Mouse (Mus musculus): ENCODE measurements around the gene Cmtm8. TPM values are rescaled to one million over a fixed set of nuclear protein-coding genes. Genes with fewer than 3 reads are reported as not detected.

The Cmtm8 gene
- polyA plus RNA-seq, 1 experiment from 2014 or later = 25.3 TPM

GRCm38 (mm10) chr9:114785432-114786125 lies 58.4 kb downstream of the Cmtm8 start:
- no peak overlapping the region for H3K4me3 ChIP-seq (replicated peaks)
- no peak overlapping the region for H3K4me2 ChIP-seq (replicated peaks)
- H3K4me1 ChIP-seq = peaks cover 13% of the 10 kb centered on the region; the same call in 1 of the 2 replicates
- no peak overlapping the region for H3K9ac ChIP-seq
- no peaks in the 10 kb centered on the region for H3K9me3 ChIP-seq (replicated peaks)
- peak overlapping the region; percentile 48; the same call in 1 of the 2 replicates for H3K27ac ChIP-seq (replicated peaks)
- H3K36me3 ChIP-seq = no peaks in the 10 kb centered on the region
- H3K27me3 ChIP-seq = no peaks in the 10 kb centered on the region
- WGBS = 11% methylated on average over 16 of the region's 16 CpGs
- ATAC-seq (ENCODE audit: insufficient number of reproducible peaks, low FRiP score, low TSS enrichment, low read depth) = no peak

DNA sequence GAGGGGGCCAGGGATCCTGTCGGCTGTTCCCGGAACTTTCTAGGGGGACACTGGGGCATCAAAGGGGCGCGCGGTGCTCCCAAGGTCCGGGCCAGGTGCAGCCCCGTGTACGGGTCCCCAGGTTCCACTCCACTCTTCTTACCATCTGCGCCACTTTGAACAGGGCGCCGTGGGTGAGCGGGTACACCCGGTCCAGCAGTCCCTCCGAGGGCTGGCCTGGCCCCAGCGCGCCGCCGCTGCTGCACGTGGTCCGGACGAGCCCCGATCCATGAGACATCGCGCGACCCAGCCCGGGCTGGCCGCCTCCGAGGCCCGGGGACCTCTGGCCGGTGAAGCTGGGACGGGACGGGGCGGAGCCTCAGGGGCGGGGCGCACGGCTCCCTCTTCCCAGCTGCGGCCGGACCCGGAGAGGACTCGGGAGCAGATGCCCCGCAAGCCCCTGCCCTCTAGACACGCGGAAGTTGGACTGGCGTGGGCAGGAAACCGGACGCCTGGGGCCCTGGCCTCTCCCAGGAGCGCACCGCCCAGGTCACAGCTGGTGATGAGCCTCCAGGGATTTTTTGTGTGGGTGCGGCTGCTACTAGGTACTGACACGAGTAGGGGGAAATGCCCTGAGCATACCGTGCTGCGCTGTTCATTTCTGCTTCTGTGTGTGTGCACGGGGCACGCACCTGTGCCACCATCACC lies 62.3 kb downstream of the Cmtm8 start, which contains the start of gene Cmtm7:
Gene Cmtm7 (minus strand): TSS at position 331 of the 687 bp plus-strand sequence.
- peak within 1 kb of the TSS; percentile 75 for H3K4me3 ChIP-seq (replicated peaks)
- peak; percentile 86 for ATAC-seq (ENCODE audit: insufficient number of reproducible peaks, low FRiP score, low TSS enrichment, low read depth)
- H3K9ac ChIP-seq = peak within 1 kb of the TSS; percentile 73
- H3K4me1 ChIP-seq = peaks cover 21% of the 10 kb centered on the region
- WGBS = under 1% methylated on average over 52 of the region's 54 CpGs
- no peaks in the 10 kb centered on the region for H3K36me3 ChIP-seq
- H3K4me2 ChIP-seq (replicated peaks) = peak within 1 kb of the TSS; percentile 86
- H3K27ac ChIP-seq (replicated peaks) = peak within 1 kb of the TSS; percentile 90
- no peaks in the 10 kb centered on the region for H3K9me3 ChIP-seq (replicated peaks)
- H3K27me3 ChIP-seq = no peaks in the 10 kb centered on the region

DNA sequence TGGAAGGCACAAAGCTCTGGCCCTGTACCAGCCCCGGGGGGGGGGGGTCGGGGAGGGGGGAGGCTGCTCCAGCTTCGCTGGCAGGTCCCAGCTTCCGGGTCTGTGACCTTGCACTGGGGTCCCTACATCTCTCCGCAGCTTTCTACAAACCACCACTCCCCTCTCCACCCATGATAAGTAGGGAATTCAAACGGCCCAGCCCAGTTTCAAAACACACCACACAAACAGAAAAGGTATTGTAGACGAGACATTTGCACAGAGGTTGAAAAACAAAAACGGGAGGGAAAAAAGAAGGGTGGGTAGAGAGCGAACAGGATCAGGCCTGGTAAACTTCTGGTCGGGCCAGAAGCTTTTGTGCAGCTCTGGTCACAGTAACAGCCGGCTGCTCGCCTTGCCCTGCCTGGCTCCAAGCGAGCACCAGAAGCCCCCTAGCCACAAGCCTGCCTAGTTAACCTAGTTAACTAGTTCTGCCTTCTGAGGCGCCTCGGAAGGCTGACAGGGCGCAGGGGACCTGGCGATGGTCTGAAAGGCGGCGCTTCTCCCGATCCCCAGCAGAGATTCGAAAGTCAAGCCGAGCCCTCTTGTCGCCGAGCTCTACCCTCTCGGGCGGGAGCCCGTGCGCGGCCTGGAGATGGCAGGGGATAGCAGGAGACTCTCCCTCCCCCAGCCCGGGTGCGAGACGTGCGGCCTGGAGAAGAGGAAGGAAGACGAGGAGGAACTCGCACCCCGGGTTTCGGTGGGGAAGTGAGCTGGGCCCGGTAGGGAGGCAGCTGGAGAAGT lies 63.0 kb downstream of the Cmtm8 start:
- no peaks in the 10 kb centered on the region for H3K36me3 ChIP-seq
- peak overlapping the region; percentile 75 for H3K4me3 ChIP-seq (replicated peaks)
- peak overlapping the region; percentile 90 for H3K27ac ChIP-seq (replicated peaks)
- H3K27me3 ChIP-seq = no peaks in the 10 kb centered on the region
- 1% methylated on average over 38 of the region's 38 CpGs for WGBS
- peak overlapping the region; percentile 73 for H3K9ac ChIP-seq
- peak overlapping the region; percentile 86 for H3K4me2 ChIP-seq (replicated peaks)
- peak; percentile 19; the same call in 1 of the 2 replicates for ATAC-seq (ENCODE audit: insufficient number of reproducible peaks, low FRiP score, low TSS enrichment, low read depth)
- H3K4me1 ChIP-seq = peaks cover 21% of the 10 kb centered on the region
- H3K9me3 ChIP-seq (replicated peaks) = no peaks in the 10 kb centered on the region

DNA sequence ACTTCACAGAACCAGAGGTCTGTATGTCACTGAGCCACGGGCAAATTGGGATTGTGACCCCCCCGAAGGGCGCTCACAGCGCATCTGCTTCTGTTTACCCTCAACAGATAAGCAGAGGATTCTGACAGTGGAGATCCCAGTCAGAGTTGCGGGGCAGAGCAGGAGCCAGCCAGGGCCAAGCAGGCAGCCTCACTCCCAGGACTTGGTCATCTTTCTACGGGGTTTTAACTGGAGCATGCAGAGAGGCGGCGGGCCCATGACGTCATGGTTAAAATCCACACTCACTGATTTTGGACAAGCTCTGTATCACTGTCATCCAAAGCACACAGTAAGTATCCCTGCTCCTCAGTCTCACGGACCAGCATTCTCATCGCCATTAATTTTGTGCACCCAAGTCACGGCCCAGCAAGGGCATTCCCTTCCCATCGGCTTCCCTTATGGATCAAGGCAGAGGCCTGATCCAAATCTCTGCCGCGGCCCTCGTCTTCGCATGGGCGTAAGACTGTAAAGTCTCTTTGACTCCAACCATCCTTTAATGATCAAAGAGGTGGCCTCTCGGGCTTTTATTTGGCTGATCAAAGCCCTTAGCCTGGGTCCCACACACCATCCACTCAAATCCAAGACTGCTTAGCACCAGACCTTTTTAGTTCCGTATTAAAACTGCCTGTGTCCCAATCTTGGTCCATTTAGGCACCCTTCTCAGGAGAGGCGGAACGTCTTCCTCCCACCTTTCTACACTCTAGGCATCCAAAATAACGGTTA lies 63.8 kb downstream of the Cmtm8 start:
- Histone ChIP-seq H3K9me3 (replicated peaks) (no peaks in the 10 kb centered on the region), H3K4me2 (replicated peaks) (peak overlapping the region; percentile 86), H3K4me3 (replicated peaks) (peak overlapping the region; percentile 75), H3K27ac (replicated peaks) (peak overlapping the region; percentile 90; the same call in 1 of the 2 replicates), H3K36me3 (no peaks in the 10 kb centered on the region), H3K9ac (peak overlapping the region; percentile 73; the same call in 1 of the 2 replicates), H3K27me3 (no peaks in the 10 kb centered on the region), H3K4me1 (peaks cover 20% of the 10 kb centered on the region)
- 0 out of 2 replicates have a peak, but pooled peaks have one; percentile 20 for ATAC-seq (ENCODE audit: insufficient number of reproducible peaks, low FRiP score, low TSS enrichment, low read depth)
- 32% methylated on average over 23 of the region's 23 CpGs for WGBS

- Histone ChIP-seq H3K9me3 (replicated peaks) (no peaks in the 10 kb centered on the region), H3K4me1 (peaks cover 31% of the 10 kb centered on the region), H3K4me3 (replicated peaks) (no peak overlapping the region), H3K36me3 (no peaks in the 10 kb centered on the region), H3K9ac (no peak overlapping the region), H3K27ac (replicated peaks) (no peak overlapping the region), H3K4me2 (replicated peaks) (no peak overlapping the region), H3K27me3 (no peaks in the 10 kb centered on the region)
- WGBS = 84% methylated on average over 7 of the region's 7 CpGs
- ATAC-seq (ENCODE audit: insufficient number of reproducible peaks, low FRiP score, low TSS enrichment, low read depth) = no peak
Measured at GRCm38 (mm10) chr9:114778877-114779276, 65.1 kb downstream of the Cmtm8 start.

DNA sequence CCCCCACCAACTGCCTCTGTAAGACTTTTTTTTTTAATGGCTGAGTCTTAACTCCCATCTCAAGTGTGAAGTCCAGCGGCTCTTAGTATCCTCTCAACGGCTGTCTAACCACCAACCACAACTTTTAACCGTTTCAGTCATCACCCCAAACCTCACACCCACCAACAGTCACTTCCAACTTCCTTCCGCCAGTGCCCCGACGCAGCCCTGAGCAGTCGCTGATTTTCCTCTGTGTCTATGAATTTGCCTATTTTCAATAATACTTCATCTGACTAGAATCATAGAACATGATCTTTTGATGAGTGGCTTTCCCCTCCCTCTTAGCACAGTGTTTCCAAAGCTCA lies 65.9 kb downstream of the Cmtm8 start:
- Histone ChIP-seq H3K4me2 (replicated peaks) (no peak overlapping the region), H3K27ac (replicated peaks) (no peak overlapping the region), H3K4me1 (peaks cover 31% of the 10 kb centered on the region), H3K9ac (no peak overlapping the region), H3K27me3 (no peaks in the 10 kb centered on the region), H3K36me3 (no peaks in the 10 kb centered on the region), H3K4me3 (replicated peaks) (no peak overlapping the region), H3K9me3 (replicated peaks) (no peaks in the 10 kb centered on the region)
- 80% methylated on average over 7 of the region's 7 CpGs for WGBS
- no peak for ATAC-seq (ENCODE audit: insufficient number of reproducible peaks, low FRiP score, low TSS enrichment, low read depth)

GRCm38 (mm10) chr9:114777178-114778046 lies 66.5 kb downstream of the Cmtm8 start:
- no peak overlapping the region for H3K4me2 ChIP-seq (replicated peaks)
- H3K27me3 ChIP-seq = no peaks in the 10 kb centered on the region
- H3K9ac ChIP-seq = no peak overlapping the region
- H3K4me1 ChIP-seq = peaks cover 31% of the 10 kb centered on the region
- H3K9me3 ChIP-seq (replicated peaks) = no peaks in the 10 kb centered on the region
- H3K4me3 ChIP-seq (replicated peaks) = no peak overlapping the region
- WGBS = 75% methylated on average over 6 of the region's 6 CpGs
- no peak overlapping the region for H3K27ac ChIP-seq (replicated peaks)
- no peak for ATAC-seq (ENCODE audit: insufficient number of reproducible peaks, low FRiP score, low TSS enrichment, low read depth)
- peaks cover 2% of the 10 kb centered on the region; the same call in 1 of the 2 replicates for H3K36me3 ChIP-seq

- WGBS = 88% methylated on average over 3 of the region's 3 CpGs
- H3K27ac ChIP-seq (replicated peaks) = no peak overlapping the region
- no peak overlapping the region for H3K4me2 ChIP-seq (replicated peaks)
- no peaks in the 10 kb centered on the region for H3K27me3 ChIP-seq
- H3K4me3 ChIP-seq (replicated peaks) = no peak overlapping the region
- no peak overlapping the region for H3K9ac ChIP-seq
- peaks cover 31% of the 10 kb centered on the region for H3K4me1 ChIP-seq
- H3K9me3 ChIP-seq (replicated peaks) = no peaks in the 10 kb centered on the region
- peaks cover 12% of the 10 kb centered on the region for H3K36me3 ChIP-seq
- ATAC-seq (ENCODE audit: insufficient number of reproducible peaks, low FRiP score, low TSS enrichment, low read depth) = no peak
Measured at GRCm38 (mm10) chr9:114776361-114776760, 67.6 kb downstream of the Cmtm8 start.

DNA sequence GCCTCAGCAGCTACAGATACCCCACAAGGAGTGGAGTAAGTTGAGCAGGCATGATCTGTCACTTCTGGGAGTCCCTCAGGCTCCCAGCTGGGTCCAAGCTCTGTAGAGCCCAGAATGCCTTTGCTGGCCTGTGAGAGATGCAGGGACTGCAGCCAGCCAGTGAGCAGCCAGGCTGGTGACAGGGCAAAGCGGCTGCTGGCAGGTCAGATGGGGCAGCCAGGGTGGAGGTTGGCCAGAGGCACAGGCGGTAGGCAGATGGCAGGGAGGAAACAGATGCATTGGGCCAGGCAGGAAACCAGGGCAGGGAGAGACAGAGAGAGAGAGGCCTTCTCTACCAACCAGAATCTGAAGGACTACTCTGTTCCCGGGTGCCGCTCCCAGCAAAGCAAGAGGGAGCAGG lies 68.7 kb downstream of the Cmtm8 start:
- Histone ChIP-seq H3K4me1 (peaks cover 23% of the 10 kb centered on the region), H3K9ac (no peak overlapping the region), H3K36me3 (peaks cover 12% of the 10 kb centered on the region), H3K27ac (replicated peaks) (0 out of 2 replicates have a peak overlapping the region, but pooled peaks have one; percentile 34), H3K4me3 (replicated peaks) (no peak overlapping the region), H3K4me2 (replicated peaks) (no peak overlapping the region), H3K27me3 (no peaks in the 10 kb centered on the region), H3K9me3 (replicated peaks) (no peaks in the 10 kb centered on the region)
- 0 out of 2 replicates have a peak, but pooled peaks have one; percentile 21 for ATAC-seq (ENCODE audit: insufficient number of reproducible peaks, low FRiP score, low TSS enrichment, low read depth)
- WGBS = 61% methylated on average over 4 of the region's 4 CpGs

DNA sequence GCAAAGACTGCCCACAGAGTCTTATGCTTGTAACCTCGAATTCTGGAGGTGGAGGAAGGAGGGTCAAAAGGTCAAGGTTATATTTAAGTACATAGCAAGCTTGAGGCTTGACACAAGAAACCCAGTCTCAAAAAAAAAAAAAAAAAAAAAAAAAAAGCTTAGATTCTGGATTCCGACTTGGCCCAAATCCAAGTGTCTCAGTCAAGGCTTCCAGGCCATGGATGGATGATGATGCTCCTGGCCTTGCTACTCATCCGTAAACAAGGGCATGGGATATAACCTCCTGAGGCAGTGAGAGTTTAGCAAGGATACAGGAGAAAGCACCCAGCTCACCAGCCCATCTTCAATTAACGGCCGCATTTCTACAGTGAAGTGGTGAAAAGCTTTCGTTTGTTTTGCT lies 69.3 kb downstream of the Cmtm8 start:
- H3K9ac ChIP-seq = no peak overlapping the region
- no peaks in the 10 kb centered on the region for H3K27me3 ChIP-seq
- H3K27ac ChIP-seq (replicated peaks) = no peak overlapping the region
- peaks cover 12% of the 10 kb centered on the region for H3K36me3 ChIP-seq
- H3K4me1 ChIP-seq = peaks cover 18% of the 10 kb centered on the region
- no peak overlapping the region for H3K4me3 ChIP-seq (replicated peaks)
- WGBS = 67% methylated on average over 6 of the region's 6 CpGs
- no peak for ATAC-seq (ENCODE audit: insufficient number of reproducible peaks, low FRiP score, low TSS enrichment, low read depth)
- H3K4me2 ChIP-seq (replicated peaks) = no peak overlapping the region
- no peaks in the 10 kb centered on the region for H3K9me3 ChIP-seq (replicated peaks)

Measured in embryonic facial prominence, embryonic 15.5 days (tissue).